Mouse (Mus musculus) embryo, embryonic 11.5 days (tissue): ENCODE data around the gene Cyp2r1.
"Not testable (repeated sequence)": the region's sequence is repeated elsewhere in the genome, so short reads cannot be mapped to it uniquely, and the experiment has no call there.

Experiments used
- DNase-seq: peaks from one replicate; pipeline ENCODE4 v3.0.0-alpha.2; 2012; ENCODE audit warnings: low read depth, low spot score

Cyp2r1 gene

DNA sequence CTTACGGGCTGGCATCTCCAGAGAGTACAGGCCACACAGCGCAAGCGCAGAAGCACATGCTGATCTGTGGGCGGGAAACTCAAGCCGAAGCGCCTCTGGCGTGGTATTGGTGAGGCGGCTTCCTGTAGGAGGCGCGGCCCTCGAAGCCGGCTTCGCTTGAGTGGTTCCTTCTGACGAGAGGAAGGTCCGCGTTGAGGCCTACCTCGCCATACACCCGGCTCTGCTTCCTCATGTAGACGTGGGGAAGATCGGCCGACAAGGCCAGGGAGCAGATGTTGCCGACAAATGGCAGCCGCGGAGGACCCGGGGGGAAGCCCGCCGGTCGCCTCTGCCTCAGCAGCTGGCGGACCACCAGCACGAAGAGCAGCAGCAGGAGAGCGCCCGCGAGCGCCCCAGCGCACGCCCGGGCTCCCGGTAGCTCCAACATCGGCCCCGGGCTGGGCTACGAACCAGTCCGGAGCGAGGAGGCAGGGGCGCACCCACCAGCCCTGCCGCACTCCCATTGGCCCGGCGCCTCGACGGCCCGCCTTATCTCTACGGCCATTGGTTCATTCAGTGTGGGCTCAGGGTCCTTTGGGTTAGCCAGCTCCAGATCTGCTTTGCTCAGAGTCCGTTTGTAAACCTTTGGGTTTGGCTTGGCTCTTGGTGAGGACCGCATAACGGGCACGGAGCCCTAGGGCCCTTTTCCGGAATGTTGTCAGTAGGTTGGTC is at the start of gene Cyp2r1:
TSS of gene Cyp2r1 (minus strand) at position 442 of the 711 bp plus-strand sequence.
- peak; percentile 77 for DNase-seq

DNA sequence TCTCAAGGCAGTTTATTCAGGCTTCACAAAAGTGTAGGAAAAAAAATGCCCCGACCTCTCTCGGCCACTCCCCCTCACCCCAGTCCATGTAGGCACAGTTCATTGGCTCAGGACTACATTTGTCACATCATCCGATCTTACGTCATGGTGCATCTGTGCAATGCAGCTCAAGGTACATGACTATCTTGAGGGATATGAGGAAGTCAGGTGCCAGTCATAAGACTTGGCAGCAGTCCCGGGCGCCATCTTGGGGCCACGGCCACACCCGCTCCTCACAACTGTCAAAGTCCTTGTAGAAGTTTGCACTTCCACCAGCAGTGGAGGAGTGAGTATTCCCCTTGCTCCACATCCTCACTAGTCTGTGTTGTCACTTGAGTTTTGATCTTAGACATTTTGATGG is 31.6 kb upstream of the Cyp2r1 start:
- DNase-seq: not testable (repeated sequence)

- DNase-seq: no peak
Measured at GRCm38 (mm10) chr7:114582441-114582840, 19.7 kb upstream of the Cyp2r1 start.

DNA sequence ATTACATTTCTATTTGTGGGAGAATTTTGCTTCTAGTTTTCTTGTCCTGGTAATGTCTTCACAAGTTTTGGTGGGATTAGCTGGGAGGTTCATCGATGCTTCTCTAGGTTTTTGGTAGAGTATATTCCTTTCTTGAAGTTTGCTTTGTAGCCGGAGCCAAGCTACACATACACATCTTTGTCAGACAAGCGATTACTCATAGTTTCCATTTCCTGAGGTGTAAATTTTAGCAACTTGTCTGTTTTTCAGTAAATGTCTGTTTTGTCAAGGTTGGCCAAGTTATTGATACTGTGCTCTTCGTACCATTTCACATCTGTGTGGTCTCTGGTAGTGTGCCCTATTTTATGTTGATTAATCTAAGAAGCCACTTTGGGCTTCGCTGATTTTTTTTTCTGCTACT is 18.4 kb upstream of the Cyp2r1 start:
- DNase-seq: no peak

DNA sequence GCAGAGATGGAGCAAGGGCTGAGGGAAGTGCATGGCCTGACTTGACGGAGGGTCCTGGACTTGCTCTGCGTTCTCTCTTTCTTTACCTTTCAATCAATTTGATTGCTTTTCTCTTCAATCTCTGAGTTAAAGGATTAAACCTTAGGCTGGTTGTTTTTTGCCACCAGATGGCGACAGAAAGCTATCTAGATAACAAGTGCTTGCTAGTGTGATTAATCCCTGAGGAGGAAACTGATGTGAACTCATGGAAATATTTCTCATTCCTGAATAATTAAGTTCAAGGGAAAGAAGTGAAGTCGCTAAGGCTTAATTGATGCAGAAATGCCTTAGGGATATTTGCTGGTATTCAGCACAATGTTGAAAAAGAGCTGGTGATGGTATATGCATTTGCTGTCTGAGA is 17.7 kb upstream of the Cyp2r1 start:
- peak; percentile 38 for DNase-seq

DNA sequence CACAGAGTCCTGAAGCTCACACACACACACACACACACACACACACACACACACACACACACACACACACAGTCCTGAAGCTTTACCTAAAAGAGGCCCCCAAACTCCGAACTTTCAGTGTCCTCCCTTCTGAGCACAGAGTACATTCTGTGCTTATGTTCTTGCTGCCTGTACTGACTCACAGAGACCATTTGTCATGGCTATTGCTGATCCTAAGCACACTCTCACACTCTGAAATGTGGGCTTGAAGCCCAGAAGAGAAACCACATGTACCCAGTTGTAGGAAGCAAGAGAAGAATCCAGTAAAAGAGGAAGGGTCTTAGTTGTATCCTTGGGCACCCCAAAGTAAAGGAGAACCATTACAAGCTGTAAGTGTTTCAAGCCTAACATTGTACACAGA is 14.9 kb upstream of the Cyp2r1 start:
- no peak for DNase-seq

DNA sequence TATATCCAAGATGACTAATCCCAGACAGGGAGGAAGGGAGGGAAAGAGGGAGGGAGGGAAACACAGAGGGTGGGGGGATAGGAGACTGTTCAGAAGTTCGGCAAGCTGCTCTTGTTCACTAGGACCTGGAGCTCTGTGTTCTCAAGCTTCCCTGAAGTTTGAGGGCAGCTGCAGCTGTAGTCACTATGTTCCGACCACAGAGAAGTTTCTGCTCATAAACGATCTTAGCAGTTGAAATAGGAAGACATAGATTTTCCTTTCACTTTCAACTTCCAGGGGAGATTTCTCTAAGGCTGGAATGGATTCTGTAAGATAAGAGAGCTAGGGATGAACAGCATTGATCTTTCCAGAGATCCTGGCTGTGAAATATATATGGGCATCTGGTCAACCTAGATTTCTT is 14.2 kb upstream of the Cyp2r1 start:
- DNase-seq: no peak

GRCm38 (mm10) chr7:114573866-114574265 is 11.1 kb upstream of the Cyp2r1 start:
- not testable (repeated sequence) for DNase-seq

DNA sequence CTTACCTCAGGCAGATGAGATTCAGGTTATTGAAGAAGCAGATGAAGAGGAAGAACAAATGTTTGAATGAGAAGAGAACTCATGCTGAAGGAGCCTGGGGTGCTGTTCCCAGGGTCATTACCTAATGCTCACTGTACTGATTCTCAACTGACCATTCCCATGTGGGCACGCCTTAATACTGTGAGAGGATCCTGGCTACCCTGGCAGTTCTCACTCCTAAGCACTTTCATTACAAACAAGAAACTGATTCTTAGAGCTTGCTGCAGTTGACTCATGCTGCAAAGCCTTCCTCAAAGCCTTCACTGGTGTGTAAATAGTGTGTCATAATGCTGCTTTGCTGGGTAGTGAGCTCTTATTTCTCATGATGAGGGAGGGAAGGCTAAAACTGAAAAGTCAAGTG is 26.6 kb downstream of the Cyp2r1 start:
- no peak for DNase-seq

DNA sequence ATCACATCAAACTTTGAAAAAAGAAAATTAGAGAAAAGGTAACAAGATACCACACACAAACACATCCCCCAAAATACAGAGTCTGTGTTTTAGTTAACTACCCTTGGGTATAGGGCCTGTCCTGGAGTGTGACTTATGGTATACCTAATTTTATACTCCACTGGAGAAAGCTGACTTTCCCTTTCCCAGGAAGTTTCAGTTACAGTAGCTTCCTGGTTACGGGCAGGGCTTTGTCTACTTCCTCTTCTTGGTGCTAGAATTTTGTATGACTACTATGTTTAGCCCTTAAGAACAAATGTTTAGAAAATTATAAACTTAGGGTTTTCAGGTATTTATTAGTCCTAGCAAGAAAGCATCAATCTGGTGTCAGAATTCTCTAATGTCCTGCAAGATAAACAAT is 36.5 kb downstream of the Cyp2r1 start:
- DNase-seq: no peak

- DNase-seq: no peak
Measured at GRCm38 (mm10) chr7:114520122-114520521, 42.6 kb downstream of the Cyp2r1 start.

GRCm38 (mm10) chr7:114508879-114509278 is 53.9 kb downstream of the Cyp2r1 start:
- DNase-seq: no peak
